Mouse (Mus musculus) ES-E14 (cell line): ENCODE results near the gene Serpina11. TPM values are rescaled to one million over a fixed set of nuclear protein-coding genes. Genes with fewer than 3 reads are reported as not detected.
A peak's percentile ranks its signal among the peaks of the same experiment; 100 is the strongest.

Source experiments
- DNase-seq: peaks from one replicate; pipeline ENCODE4 v3.0.0-alpha.2; 2013; ENCODE audit warnings: low read depth, low spot score
- H3K27ac ChIP-seq: 2 replicates; pipeline ENCODE4 v1.5.1; 2012; ENCODE audit warnings: low read depth, mild to moderate bottlenecking, low read length, moderate library complexity, mixed read lengths; ENCODE audit not compliant: poor library complexity, insufficient read depth, severe bottlenecking
- H3K36me3 ChIP-seq: 2 replicates; pipeline ENCODE4 v1.6.1; 2012; ENCODE audit warnings: mild to moderate bottlenecking, low read length, moderate library complexity, mixed read lengths; ENCODE audit not compliant: control insufficient read depth, poor library complexity, insufficient read depth, severe bottlenecking
- H3K4me1 ChIP-seq, 2 experiments: fragments of 150-350 bp in 1 of 2; sonication (generic) in 1 of 2; 2 replicates each; pipeline ENCODE4 v1.6.1; 2012; ENCODE audit warnings: low read length in 2 of 2, mild to moderate bottlenecking in 1 of 2, mixed read lengths in 1 of 2; ENCODE audit not compliant: control insufficient read depth in 2 of 2, insufficient read depth in 2 of 2, poor library complexity in 1 of 2
- H3K4me3 ChIP-seq, 2 experiments: fragments of 150-350 bp in 1 of 2; sonication (generic) in 1 of 2; 2 replicates each; pipeline ENCODE4 v1.5.1; 2012; ENCODE audit warnings: low read length in 2 of 2, low read depth in 1 of 2, mild to moderate bottlenecking in 1 of 2, mixed read lengths in 1 of 2; ENCODE audit not compliant: insufficient read depth in 1 of 2, poor library complexity in 1 of 2, severe bottlenecking in 1 of 2
- H3K9ac ChIP-seq: 2 replicates; pipeline ENCODE4 v1.6.1; 2012; ENCODE audit warnings: low read depth, mild to moderate bottlenecking, low read length, mixed read lengths; ENCODE audit not compliant: poor library complexity, insufficient read depth, severe bottlenecking
- H3K9me3 ChIP-seq: fragments of 150-350 bp; sonication (generic); 2 replicates; pipeline ENCODE4 v1.6.1; 2012; ENCODE audit warnings: low read depth, mild to moderate bottlenecking, low read length; ENCODE audit not compliant: control insufficient read depth, insufficient read depth
- CHD2 ChIP-seq: IDR thresholded peaks from 2 replicates; pipeline ENCODE4 v1.6.1; 2014; ENCODE audit warnings: mild to moderate bottlenecking, low read depth, low read length, inconsistent platforms
- HCFC1 ChIP-seq: IDR thresholded peaks from 2 replicates; pipeline ENCODE4 v1.6.1; 2012; ENCODE audit warnings: low read length, inconsistent platforms, borderline replicate concordance; ENCODE audit not compliant: insufficient read depth
- MAFK ChIP-seq: IDR thresholded peaks from 2 replicates; pipeline ENCODE4 v1.6.1; 2014; ENCODE audit warnings: mild to moderate bottlenecking, low read depth, low read length, inconsistent platforms; ENCODE audit not compliant: insufficient read depth
- ZC3H11A ChIP-seq: IDR thresholded peaks from 2 replicates; pipeline ENCODE4 v1.6.1; 2012; ENCODE audit warnings: low read depth, mild to moderate bottlenecking, inconsistent platforms, low read length, borderline replicate concordance
- ZNF384 ChIP-seq: IDR thresholded peaks from 2 replicates; pipeline ENCODE4 v1.6.1; 2012; ENCODE audit warnings: low read depth, low read length, inconsistent platforms
- in situ Hi-C, 2 experiments: fragments of 600-800 bp; cut with MboI; formaldehyde crosslinking; loops; one replicate each; pipeline ENCODE4 v1.15.1; 2025; ENCODE audit warnings: low sequenced_read_pairs in 2 of 2, inconsistent platforms in 1 of 2; ENCODE audit not compliant: unreplicated experiment in 2 of 2
- total RNA-seq: library from RNA; depleted of rRNA; stranded (reverse); fragments of 300-350 nt; gene quantifications from 2 replicates; pipeline ENCODE4 v1.2.3, GENCODE M21; 2012

Serpina11 gene
- total RNA-seq, 1 experiment = not detected

DNA sequence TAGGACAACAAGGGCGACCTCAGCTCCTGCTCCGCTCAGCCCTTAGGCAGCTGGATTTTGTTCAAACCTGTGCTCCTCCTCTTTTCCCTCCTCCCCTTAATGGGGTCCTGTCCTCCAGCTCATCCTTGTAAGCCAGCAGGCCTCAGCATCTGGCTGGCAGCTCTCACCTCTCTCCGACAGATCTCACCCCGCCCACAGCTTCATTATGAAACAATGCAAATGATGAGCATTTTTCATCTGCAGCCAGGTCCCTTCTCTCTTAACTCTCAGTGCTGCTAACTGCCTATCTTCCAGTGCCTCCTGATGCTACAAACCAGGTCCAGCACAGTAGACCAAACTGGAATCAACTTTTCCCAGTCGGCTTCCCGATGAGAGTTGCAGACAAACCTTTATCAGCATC is 23.9 kb upstream of the Serpina11 start, which contains the start of gene Serpina9:
Gene Serpina9 (minus strand): TSS at position 136 of the 400 bp plus-strand sequence.
- Histone ChIP-seq H3K9ac (no peak within 1 kb of the TSS), H3K36me3 (no peaks in the 10 kb centered on the region), H3K4me3 (no peak within 1 kb of the TSS), H3K27ac (no peak within 1 kb of the TSS), H3K4me1 (no peaks in the 10 kb centered on the region), H3K9me3 (no peaks in the 10 kb centered on the region)
- in situ Hi-C loops = no loop called here
- DNase-seq = no peak
- no peak for TF ChIP-seq ZNF384
- no peak for TF ChIP-seq HCFC1
- TF ChIP-seq MAFK = no peak
- TF ChIP-seq ZC3H11A = no peak
- TF ChIP-seq CHD2 = no peak

DNA sequence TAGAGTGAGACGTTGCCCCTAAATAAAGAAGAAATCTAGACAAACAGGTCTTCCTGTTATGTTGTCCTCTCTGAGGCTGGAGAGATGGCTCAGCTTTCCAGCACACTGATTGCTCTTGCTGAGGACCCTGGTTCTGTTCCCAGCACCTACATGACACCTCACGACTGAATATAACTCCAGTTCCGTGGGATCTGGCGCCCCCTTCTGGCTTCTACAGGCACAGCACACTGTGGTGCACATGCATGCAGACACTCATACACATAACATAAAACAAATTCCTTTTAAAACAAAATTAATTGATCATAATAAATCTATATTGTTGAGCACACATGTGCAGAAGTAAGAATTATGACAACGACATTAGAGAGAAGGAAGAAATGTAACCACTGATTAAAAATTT is 14.9 kb upstream of the Serpina11 start:
- Histone ChIP-seq H3K36me3 (no peaks in the 10 kb centered on the region), H3K27ac (no peak overlapping the region), H3K9ac (no peak overlapping the region), H3K9me3 (no peaks in the 10 kb centered on the region; the same call in 1 of the 2 replicates), H3K4me1 (no peaks in the 10 kb centered on the region), H3K4me3 (no peak overlapping the region)
- TF ChIP-seq ZC3H11A = no peak
- TF ChIP-seq CHD2 = no peak
- no peak for DNase-seq
- in situ Hi-C loops = no loop called here

DNA sequence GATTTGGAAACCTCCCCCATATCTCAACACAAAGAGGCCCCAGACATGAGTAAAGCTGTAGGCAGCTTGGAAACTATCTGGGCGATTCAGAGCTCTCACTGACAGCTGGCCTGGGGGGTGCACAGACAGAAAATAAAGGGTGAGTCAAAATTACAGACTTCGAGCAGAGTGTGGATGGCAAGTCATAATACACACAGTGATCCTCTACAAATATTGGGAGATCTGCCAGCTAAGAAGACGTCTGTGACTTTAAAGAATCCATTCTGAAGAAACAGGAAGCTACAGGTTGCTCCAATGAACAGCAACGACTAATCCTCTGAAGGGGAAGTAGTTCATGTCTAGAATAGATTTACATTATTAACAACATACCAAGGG is 13.5 kb upstream of the Serpina11 start:
- no peaks in the 10 kb centered on the region for H3K4me1 ChIP-seq
- no peak for DNase-seq
- TF ChIP-seq MAFK (no peak), HCFC1 (no peak), ZNF384 (no peak), CHD2 (no peak), ZC3H11A (no peak)
- no peaks in the 10 kb centered on the region for H3K36me3 ChIP-seq
- H3K27ac ChIP-seq = no peak overlapping the region
- in situ Hi-C loops = no loop called here
- H3K9me3 ChIP-seq = no peaks in the 10 kb centered on the region; the same call in 1 of the 2 replicates
- H3K9ac ChIP-seq = no peak overlapping the region
- no peak overlapping the region for H3K4me3 ChIP-seq

DNA sequence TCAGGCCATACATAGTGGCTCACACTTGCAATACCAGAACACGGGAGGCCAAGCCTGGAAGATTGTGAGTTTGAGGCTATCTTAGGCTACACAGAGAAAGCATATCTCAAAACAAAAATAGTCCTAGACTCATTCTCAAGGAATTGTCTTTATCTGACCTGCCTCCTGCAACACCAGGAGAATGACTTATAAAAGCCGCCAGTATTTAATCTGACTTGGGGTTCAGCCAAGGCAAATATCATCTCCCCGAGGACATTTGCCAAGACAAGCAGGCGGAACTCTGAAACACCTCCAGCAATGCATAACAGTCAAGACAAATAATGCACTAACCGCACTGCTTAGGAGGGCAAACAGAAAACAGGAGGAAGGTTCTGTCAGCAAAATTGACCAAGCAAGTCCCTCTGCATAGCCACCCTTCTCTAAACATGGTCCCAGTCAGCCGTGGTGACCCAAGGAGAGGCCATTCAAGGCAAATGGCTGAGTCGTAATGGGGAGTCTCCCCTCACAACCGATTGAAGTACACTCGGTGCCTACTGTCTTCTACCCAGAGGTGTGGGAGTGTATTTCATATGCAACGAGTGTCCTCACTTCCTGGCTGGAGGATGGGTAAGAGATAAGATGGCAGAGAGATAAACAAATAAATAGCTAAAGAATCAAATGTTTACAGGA is 12.9 kb upstream of the Serpina11 start:
- H3K4me3 ChIP-seq = no peak overlapping the region
- H3K36me3 ChIP-seq = no peaks in the 10 kb centered on the region
- in situ Hi-C loops = no loop called here

DNA sequence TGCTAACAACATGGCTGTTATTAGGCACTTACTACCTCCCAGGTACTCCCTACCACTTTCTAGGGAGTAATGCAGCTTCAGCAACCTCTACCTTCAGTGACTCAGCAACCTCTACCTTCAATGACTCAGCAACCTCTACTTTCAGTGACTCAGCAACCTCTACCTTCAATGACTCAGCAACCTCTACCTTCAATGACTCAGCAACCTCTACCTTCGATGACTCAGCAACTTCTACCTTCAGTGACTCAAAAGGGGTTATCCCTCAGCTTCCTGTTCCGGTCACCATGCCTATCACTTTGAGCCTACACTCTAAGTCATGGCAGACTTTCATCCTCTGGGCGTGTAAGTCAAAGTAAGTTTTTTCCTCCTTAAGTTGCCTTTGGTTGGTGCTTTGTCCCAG is 10.8 kb upstream of the Serpina11 start:
- H3K27ac ChIP-seq = no peak overlapping the region
- in situ Hi-C loops = no loop called here
- no peak for TF ChIP-seq ZC3H11A
- TF ChIP-seq MAFK = peak; percentile 97
- H3K4me1 ChIP-seq = no peaks in the 10 kb centered on the region
- H3K4me3 ChIP-seq = no peak overlapping the region
- H3K9me3 ChIP-seq = no peaks in the 10 kb centered on the region; the same call in 1 of the 2 replicates
- H3K36me3 ChIP-seq = no peaks in the 10 kb centered on the region
- no peak for DNase-seq
- no peak overlapping the region for H3K9ac ChIP-seq

More for the DNA sequence above, 12.9 kb upstream of the Serpina11 start:
- H3K27ac ChIP-seq = no peak overlapping the region
- TF ChIP-seq ZNF384 (no peak), HCFC1 (no peak), ZC3H11A (no peak), CHD2 (no peak), MAFK (no peak)
- no peaks in the 10 kb centered on the region; the same call in 1 of the 2 replicates for H3K9me3 ChIP-seq
- no peaks in the 10 kb centered on the region for H3K4me1 ChIP-seq
- no peak overlapping the region for H3K9ac ChIP-seq
- no peak for DNase-seq
